Mouse (Mus musculus): ENCODE data around the gene Adtrp.

The Adtrp gene

GRCm38 (mm10) chr13:41784889-41785701 is 62.4 kb downstream of the Adtrp start:
- DNase-seq (ENCODE audit: extremely low read depth, low read depth) = no peak

DNA sequence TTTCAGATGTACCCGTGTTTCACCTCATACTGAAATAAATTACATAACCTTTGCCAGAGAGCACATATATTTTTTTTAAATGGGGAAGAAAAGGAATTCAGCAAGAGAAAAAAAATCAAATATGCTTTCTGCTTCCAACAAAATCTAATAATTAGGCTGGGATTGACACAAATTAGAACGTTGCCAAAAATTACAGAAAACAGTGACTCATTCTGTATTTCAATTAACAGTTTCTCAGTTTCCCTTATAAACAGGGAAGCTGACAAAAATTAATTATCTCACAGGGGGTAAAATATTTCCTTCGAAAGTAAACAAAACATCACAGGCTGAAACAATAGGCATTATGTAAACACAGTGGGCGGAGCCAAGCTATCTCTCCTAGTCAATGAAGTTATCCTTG is 67.2 kb downstream of the Adtrp start:
- DNase-seq (ENCODE audit: extremely low read depth, low read depth) = no peak

DNA sequence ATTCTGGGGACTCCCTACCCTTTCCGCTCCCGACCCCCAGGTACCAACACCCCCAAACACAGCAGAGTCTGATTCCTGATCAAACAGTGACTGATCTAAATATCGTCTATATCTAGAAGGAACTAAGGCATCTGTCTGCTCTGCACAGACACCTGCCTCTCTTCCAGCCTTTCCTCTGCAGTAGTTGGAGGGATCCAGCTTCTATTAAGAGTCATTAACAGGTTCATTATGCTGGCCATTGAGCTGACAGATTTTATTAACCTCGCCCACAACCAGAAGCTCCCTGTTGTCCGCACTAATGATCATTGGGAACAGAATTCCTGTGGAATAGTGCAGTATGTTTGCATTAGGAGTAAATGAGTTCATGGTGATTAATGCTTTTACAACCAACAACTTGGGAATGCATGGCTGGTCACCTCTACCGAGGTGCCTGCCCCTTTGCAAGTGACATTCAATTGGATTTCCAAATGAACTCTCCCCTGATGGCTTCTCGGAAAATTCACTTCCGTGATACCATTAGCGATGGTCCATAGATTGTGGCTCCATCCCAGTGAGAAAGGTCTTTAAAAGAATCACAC is 67.8 kb downstream of the Adtrp start:
- DNase-seq (ENCODE audit: extremely low read depth, low read depth) = no peak

- no peak for DNase-seq (ENCODE audit: extremely low read depth, low read depth)
These were observed 73.6 kb downstream of the Adtrp start for GRCm38 (mm10) chr13:41773812-41774376.

DNA sequence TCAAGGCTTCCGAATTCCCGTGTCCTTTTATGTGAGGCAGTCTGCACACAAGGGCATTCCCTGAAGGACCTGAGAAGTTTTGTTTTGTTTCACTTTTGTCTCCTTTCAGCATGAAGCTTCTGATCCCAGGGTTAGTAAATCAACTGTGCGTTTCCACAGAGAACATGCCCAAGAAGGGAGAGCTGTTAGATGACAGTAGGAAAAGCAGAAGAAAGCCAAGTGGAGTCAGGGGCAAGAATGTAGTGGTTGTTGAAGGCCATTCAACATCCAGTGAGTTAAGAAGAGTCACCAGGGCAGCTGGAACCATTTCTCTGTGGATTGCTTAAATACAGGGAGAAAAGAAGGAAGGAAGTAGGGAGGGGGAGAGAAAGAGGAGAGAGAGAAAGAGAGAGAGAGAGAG is 76.4 kb downstream of the Adtrp start:
- no peak for DNase-seq (ENCODE audit: extremely low read depth, low read depth)

GRCm38 (mm10) chr13:41767941-41768340 is 79.5 kb downstream of the Adtrp start:
- no peak for DNase-seq (ENCODE audit: extremely low read depth, low read depth)

GRCm38 (mm10) chr13:41761986-41762385 is 85.5 kb downstream of the Adtrp start:
- no peak for DNase-seq (ENCODE audit: extremely low read depth, low read depth)

- no peak for DNase-seq (ENCODE audit: extremely low read depth, low read depth)
These were observed 87.0 kb downstream of the Adtrp start for GRCm38 (mm10) chr13:41760484-41760883.

DNA sequence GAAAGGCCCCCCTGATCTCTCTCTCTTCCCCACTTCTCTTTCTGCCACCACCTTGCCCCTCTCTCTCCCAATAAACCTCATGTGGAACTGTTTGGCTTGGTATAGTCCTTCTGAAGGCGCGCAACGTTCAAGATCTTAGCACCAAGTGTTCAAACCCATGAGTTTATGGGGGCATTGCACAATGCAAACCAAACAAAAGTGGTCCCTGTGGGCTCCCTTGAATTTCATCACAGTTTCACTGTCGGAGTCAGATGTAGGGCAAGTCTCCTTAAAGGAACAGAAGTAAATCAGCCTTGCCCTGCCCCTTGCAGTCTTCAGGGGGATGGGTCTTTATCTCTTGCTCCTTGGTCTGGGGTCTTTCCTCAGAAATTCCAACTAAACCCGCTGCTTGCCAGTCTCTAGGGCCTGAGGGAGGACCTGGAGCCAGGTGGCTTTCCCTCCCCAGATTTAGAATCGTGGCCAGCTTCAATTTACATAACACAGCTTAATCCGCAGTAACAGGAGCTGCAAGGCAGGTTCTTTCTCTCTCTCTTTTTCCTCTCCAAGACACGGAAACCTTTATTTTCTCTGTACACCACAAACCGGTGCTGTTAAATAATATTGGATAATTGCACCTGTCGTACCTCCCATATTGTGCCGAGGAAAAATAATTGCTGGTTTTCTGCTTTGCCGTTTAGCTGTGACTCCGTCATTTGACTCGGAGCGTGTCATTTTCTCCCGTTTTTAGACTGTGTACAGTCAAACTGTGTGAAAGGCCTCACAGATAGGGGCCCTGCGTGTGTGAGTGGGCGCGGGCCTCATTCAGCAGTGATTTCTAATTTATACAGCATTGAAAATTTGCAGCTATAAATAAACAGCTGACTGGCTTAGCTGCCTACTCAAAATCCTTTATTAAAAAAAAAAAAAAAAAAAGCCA is 88.7 kb downstream of the Adtrp start:
- DNase-seq (ENCODE audit: extremely low read depth, low read depth) = no peak

DNA sequence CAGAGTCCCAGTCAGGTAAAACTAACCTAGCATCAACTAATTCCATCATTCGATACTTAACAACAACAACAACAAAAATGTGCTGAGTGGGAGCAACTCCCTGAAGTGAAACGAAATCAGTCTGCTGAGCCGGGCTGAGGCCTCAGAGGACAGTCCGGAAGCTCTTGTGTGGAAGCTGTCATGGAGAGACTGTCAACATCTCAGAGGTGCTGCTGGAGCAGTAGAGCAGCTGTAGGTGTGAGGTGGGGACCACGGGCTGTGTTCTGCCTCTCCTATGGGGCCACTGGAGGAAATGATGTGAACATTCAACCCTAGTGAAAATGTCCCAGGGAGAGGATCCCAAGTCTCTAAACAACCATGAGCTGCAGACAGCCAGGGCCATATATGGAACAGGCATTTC is 94.4 kb downstream of the Adtrp start:
- DNase-seq (ENCODE audit: extremely low read depth, low read depth) = no peak

GRCm38 (mm10) chr13:41750481-41750880 is 97.0 kb downstream of the Adtrp start:
- no peak for DNase-seq (ENCODE audit: extremely low read depth, low read depth)

GRCm38 (mm10) chr13:41748866-41749265 is 98.6 kb downstream of the Adtrp start:
- DNase-seq (ENCODE audit: extremely low read depth, low read depth) = no peak

- DNase-seq (ENCODE audit: extremely low read depth, low read depth) = no peak
These were observed 99.8 kb downstream of the Adtrp start for GRCm38 (mm10) chr13:41747691-41748090.

DNA sequence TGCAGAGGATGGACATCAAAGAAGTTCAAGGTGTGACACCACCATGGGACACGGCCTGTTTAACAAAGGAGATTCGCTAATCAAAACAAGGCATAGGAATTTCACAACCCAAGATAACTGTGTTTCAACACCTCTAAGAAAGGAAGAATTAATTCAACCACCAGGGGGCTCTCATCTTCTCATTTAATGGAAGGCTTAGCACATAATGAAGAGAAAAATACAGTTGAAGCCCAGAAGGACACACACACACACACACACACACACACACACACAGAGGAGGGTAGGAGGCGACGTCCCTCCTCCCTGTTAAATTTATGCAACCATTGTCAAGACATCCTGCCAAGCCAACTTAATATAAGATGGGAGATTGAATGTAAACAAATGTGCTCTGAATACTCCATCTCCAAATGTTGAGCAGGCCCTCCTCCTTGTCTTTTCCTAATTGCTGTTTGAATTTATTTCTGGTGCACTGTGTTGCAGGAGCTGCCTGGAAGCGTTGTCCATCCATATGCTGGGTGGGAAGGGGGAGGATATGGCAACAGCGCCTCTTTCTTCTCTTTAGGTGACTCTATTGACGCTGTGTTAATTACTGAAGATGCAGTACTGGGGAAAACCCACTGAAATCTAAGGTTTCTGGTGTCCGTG is 100.4 kb downstream of the Adtrp start:
- DNase-seq (ENCODE audit: extremely low read depth, low read depth) = peak; percentile 12

DNA sequence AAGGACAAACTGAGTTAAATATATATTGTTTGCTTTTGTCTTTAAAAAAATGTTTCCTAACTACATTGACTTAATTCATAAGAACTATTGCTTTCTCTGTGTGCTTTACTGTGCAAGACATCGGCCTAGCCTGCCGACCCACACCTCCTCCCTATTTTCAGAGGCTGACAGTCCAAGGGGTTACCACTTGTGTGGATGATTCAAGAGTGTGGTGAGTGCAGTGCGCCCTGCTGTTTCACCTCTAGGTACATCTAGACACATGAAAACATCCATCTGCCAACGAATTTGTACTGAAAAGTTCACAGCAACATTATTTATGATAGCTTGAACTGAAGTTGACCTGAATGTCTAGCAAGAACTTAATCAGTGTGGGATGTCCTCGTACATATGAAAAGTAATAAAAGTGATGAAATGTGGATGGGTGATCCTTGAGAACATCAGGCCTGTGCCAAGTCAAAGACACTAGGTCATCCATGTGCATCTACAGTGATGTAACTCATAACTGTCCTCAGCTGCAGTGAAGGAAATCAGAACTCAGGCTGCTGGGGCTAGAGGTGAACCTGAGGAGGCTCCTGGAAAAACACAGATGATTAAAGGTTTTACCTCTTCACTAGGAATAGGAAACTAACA is 106.9 kb downstream of the Adtrp start:
- no peak for DNase-seq (ENCODE audit: extremely low read depth, low read depth)

GRCm38 (mm10) chr13:41737628-41738309 is 109.7 kb downstream of the Adtrp start:
- DNase-seq (ENCODE audit: extremely low read depth, low read depth) = no peak

GRCm38 (mm10) chr13:41729660-41730059 is 117.8 kb downstream of the Adtrp start:
- DNase-seq (ENCODE audit: extremely low read depth, low read depth) = no peak

- DNase-seq (ENCODE audit: extremely low read depth, low read depth) = no peak
These were observed 119.7 kb downstream of the Adtrp start for GRCm38 (mm10) chr13:41727803-41728202.

DNA sequence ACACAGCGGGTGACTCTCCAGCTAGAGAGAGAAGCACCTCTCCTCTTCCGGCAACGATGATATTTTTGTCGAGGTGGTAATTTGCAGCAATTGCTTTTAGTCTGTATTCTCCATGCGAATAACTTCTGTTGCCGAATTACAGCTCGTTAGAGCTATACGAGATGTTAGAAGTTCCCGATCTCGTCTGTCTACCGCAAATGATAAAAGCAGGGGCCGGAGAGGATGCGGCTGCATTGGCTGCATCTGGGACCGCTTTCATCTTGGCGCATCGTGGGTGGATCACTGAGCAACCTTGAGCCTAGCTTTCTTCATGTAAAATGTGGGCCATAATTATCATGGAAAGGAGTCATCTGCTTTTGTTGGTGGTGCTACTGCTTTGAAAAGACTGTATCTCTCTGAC is 128.2 kb downstream of the Adtrp start:
- DNase-seq (ENCODE audit: extremely low read depth, low read depth) = no peak

GRCm38 (mm10) chr13:41718051-41718450 is 129.4 kb downstream of the Adtrp start:
- DNase-seq (ENCODE audit: extremely low read depth, low read depth) = no peak

Measured in MEL-GATA-1-ER (cell line).